Mouse (Mus musculus): ENCODE measurements around the gene Proca1. TPM values are rescaled to one million over a fixed set of nuclear protein-coding genes. Genes with fewer than 3 reads are reported as not detected.

The Proca1 gene
- polyA plus RNA-seq, 1 experiment from 2014 or later = 4.2 TPM

DNA sequence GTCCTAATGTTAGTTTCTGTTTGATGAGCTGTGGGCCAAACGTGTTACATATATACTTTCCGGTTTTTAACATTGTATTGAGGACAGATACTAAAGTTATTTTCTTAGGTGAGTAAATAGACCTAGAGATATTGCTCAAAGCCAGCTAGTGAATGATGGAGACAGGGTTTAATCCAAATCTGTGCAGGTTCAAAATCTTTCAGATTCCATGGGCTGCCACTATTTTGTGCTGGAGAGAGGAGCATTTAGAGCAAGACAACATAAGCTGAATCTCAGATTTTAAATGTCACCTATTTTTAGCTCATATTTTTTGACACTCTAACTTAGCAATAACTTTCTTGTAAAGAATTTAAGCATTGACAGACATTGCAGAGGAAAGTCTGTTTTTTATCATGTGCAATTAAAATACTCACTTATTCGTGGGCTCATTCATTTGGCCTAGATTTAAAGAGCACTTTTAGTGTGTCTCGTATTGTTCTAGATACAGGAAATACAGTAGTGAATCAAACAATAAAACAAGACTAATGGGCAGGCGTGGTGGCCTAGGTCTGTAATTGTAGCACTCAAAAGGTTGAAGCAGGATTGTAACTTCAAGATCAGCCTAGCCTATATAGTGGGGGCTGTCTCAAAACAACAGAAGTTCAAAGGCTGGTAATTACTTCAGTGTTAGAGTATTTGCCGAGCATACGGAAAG, 53.3 kb downstream of the Proca1 start:
- Histone ChIP-seq H3K4me1 (ENCODE audit: control insufficient read depth, insufficient read depth, low read length) (peaks cover 14% of the 10 kb centered on the region), H3K9ac (ENCODE audit: low read depth, low read length) (peak overlapping the region; percentile 95), H3K4me2 (peak overlapping the region; percentile 86), H3K27me3 (ENCODE audit: control insufficient read depth, insufficient read depth, low read length) (no peaks in the 10 kb centered on the region), H3K36me3 (ENCODE audit: control insufficient read depth, insufficient read depth, low read length) (no peaks in the 10 kb centered on the region; the same call in 1 of the 2 replicates), H3K4me3 (ENCODE audit: low read depth, low read length) (peak overlapping the region; percentile 85), H3K27ac (ENCODE audit: low read depth, low read length) (no peak overlapping the region; the same call in 1 of the 2 replicates), H3K9me3 (replicated peaks; ENCODE audit: control insufficient read depth, low read length) (no peaks in the 10 kb centered on the region)
- ATAC-seq (replicated peaks; ENCODE audit: insufficient number of reproducible peaks, low FRiP score, low TSS enrichment) = no peak
- 47% methylated on average over 7 of the region's 7 CpGs for WGBS (ENCODE audit: insufficient replicate concordance)

DNA sequence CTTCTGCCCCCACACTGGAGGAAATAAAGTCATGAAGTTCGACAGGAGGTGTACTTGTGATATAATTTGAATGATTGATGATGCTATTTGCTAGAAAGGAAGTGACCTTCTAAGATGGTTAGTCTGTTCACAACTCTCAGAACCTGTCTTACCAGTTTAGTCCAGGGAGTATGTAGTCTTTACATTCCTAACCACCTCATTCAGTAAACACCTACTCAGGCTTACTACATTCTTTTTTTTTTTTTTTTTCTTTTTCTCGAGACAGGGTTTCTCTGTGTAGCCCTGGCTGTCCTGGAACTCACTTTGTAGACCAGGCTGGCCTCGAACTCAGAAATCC, 53.8 kb downstream of the Proca1 start:
- Histone ChIP-seq H3K4me1 (ENCODE audit: control insufficient read depth, insufficient read depth, low read length) (peaks cover 14% of the 10 kb centered on the region), H3K27ac (ENCODE audit: low read depth, low read length) (no peak overlapping the region), H3K9me3 (replicated peaks; ENCODE audit: control insufficient read depth, low read length) (no peaks in the 10 kb centered on the region), H3K4me3 (ENCODE audit: low read depth, low read length) (peak overlapping the region; percentile 85; the same call in 1 of the 2 replicates), H3K36me3 (ENCODE audit: control insufficient read depth, insufficient read depth, low read length) (peaks cover 2% of the 10 kb centered on the region; the same call in 1 of the 2 replicates), H3K27me3 (ENCODE audit: control insufficient read depth, insufficient read depth, low read length) (no peaks in the 10 kb centered on the region), H3K9ac (ENCODE audit: low read depth, low read length) (no peak overlapping the region), H3K4me2 (peak overlapping the region; percentile 86)
- WGBS (ENCODE audit: insufficient replicate concordance) = 58% methylated on average over 3 of the region's 3 CpGs
- no peak for ATAC-seq (replicated peaks; ENCODE audit: insufficient number of reproducible peaks, low FRiP score, low TSS enrichment)

DNA sequence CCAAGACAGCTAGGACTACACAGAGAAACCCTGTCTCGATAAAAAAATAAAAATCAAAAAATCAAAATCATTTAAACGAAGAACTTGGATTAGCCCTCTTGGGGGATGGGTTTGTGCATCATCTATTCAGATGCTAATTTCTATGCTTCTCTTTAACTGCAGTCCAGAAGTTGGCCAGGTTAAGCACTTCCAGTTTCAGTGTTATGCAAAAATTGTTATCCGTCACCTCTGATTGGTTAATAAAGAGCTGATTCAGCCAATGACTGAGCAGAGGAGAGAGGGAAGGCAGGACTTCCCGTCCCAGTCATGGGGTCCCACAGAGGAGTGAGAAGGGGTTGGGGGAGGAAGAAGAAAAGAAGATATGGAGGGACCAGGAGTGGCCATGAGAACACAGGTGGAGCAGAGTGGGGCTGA, 54.5 kb downstream of the Proca1 start:
- Histone ChIP-seq H3K4me2 (no peak overlapping the region; the same call in 1 of the 2 replicates), H3K27me3 (ENCODE audit: control insufficient read depth, insufficient read depth, low read length) (no peaks in the 10 kb centered on the region), H3K4me1 (ENCODE audit: control insufficient read depth, insufficient read depth, low read length) (peaks cover 14% of the 10 kb centered on the region), H3K9ac (ENCODE audit: low read depth, low read length) (no peak overlapping the region), H3K27ac (ENCODE audit: low read depth, low read length) (no peak overlapping the region), H3K4me3 (ENCODE audit: low read depth, low read length) (no peak overlapping the region), H3K36me3 (ENCODE audit: control insufficient read depth, insufficient read depth, low read length) (peaks cover 8% of the 10 kb centered on the region; the same call in 1 of the 2 replicates), H3K9me3 (replicated peaks; ENCODE audit: control insufficient read depth, low read length) (no peaks in the 10 kb centered on the region)
- no peak for ATAC-seq (replicated peaks; ENCODE audit: insufficient number of reproducible peaks, low FRiP score, low TSS enrichment)
- 62% methylated on average over 4 of the region's 4 CpGs for WGBS (ENCODE audit: insufficient replicate concordance)

Small RNA genes within 50 kb of the gene (microRNA-seq; reads per million reads assigned to microRNA genes)
- gene Mir7653 (ENCODE audit: borderline number of aligned reads) = 0.27 reads per million

Other genes starting within 250 kb of the Proca1 start
- gene Phf12, start 210.6 kb upstream of the Proca1 start, polyA plus RNA-seq (2014; fragmentation: Nextera tagmentation; extraction: Ambion mirVana) = 9.1 and 14.2 TPM in 2 replicates
- gene Dhrs13, start 161.1 kb upstream of the Proca1 start, polyA plus RNA-seq (2014; fragmentation: Nextera tagmentation; extraction: Ambion mirVana) = 12.3 and 15.8 TPM in 2 replicates
- 62.0 and 67.1 TPM in 2 replicates for gene Flot2, start 155.5 kb upstream of the Proca1 start, polyA plus RNA-seq (2014; fragmentation: Nextera tagmentation; extraction: Ambion mirVana)
- 25.6 and 27.0 TPM in 2 replicates for gene Eral1, start 113.0 kb upstream of the Proca1 start, polyA plus RNA-seq (2014; fragmentation: Nextera tagmentation; extraction: Ambion mirVana)
- 22.4 and 26.9 TPM in 2 replicates for gene Fam222b, start 98.7 kb upstream of the Proca1 start, polyA plus RNA-seq (2014; fragmentation: Nextera tagmentation; extraction: Ambion mirVana)
- 34.2 and 38.4 TPM in 2 replicates for gene Traf4, start 27.8 kb upstream of the Proca1 start, polyA plus RNA-seq (2014; fragmentation: Nextera tagmentation; extraction: Ambion mirVana)
- gene Nek8, start 16.7 kb upstream of the Proca1 start, polyA plus RNA-seq (2014; fragmentation: Nextera tagmentation; extraction: Ambion mirVana) = 9.9 and 10.6 TPM in 2 replicates
- gene Tlcd1, start 16.7 kb upstream of the Proca1 start, polyA plus RNA-seq (2014; fragmentation: Nextera tagmentation; extraction: Ambion mirVana) = 16.1 and 16.3 TPM in 2 replicates
- gene Rpl23a, start 9.8 kb upstream of the Proca1 start, polyA plus RNA-seq (2014; fragmentation: Nextera tagmentation; extraction: Ambion mirVana) = 1,064 and 1,178 TPM in 2 replicates
- gene Rab34, start 5.0 kb upstream of the Proca1 start, polyA plus RNA-seq (2014; fragmentation: Nextera tagmentation; extraction: Ambion mirVana) = 62.2 and 62.5 TPM in 2 replicates
- gene Sdf2, start 52.4 kb downstream of the Proca1 start, polyA plus RNA-seq (2014; fragmentation: Nextera tagmentation; extraction: Ambion mirVana) = 50.2 and 55.1 TPM in 2 replicates
- gene Supt6, start 52.6 kb downstream of the Proca1 start, polyA plus RNA-seq (2014; fragmentation: Nextera tagmentation; extraction: Ambion mirVana) = 15.2 and 22.2 TPM in 2 replicates
- gene 2610507B11Rik, start 68.4 kb downstream of the Proca1 start, polyA plus RNA-seq (2014; fragmentation: Nextera tagmentation; extraction: Ambion mirVana) = 69.4 and 86.5 TPM in 2 replicates
- gene BC030499, start 97.4 kb downstream of the Proca1 start, polyA plus RNA-seq (2014; fragmentation: Nextera tagmentation; extraction: Ambion mirVana) = 0.17 TPM in 1 of 2 replicates, not detected in the other
- 31.7 and 32.8 TPM in 2 replicates for gene Spag5, start 108.1 kb downstream of the Proca1 start, polyA plus RNA-seq (2014; fragmentation: Nextera tagmentation; extraction: Ambion mirVana)
- gene Aldoc, start 129.6 kb downstream of the Proca1 start, polyA plus RNA-seq (2014; fragmentation: Nextera tagmentation; extraction: Ambion mirVana) = 11.2 and 12.4 TPM in 2 replicates
- 58.7 and 61.8 TPM in 2 replicates for gene Pigs, start 135.0 kb downstream of the Proca1 start, polyA plus RNA-seq (2014; fragmentation: Nextera tagmentation; extraction: Ambion mirVana)
- 44.9 and 48.1 TPM in 2 replicates for gene Unc119, start 150.1 kb downstream of the Proca1 start, polyA plus RNA-seq (2014; fragmentation: Nextera tagmentation; extraction: Ambion mirVana)
- gene Foxn1, start 193.2 kb downstream of the Proca1 start, polyA plus RNA-seq (2014; fragmentation: Nextera tagmentation; extraction: Ambion mirVana) = 0.07 and 0.29 TPM in 2 replicates
- gene Slc13a2, start 228.8 kb downstream of the Proca1 start, polyA plus RNA-seq (2014; fragmentation: Nextera tagmentation; extraction: Ambion mirVana) = not detected in 2 replicates